Mouse (Mus musculus): ENCODE measurements around the gene Qrich2. TPM values are rescaled to one million over a fixed set of nuclear protein-coding genes. Genes with fewer than 3 reads are reported as not detected.
A peak's percentile ranks its signal among the peaks of the same experiment; 100 is the strongest.

Gene Qrich2
- total and polyA plus RNA-seq, 3 experiments, result 0.11 TPM; not detected in 2

GRCm38 (mm10) chr11:116437541-116437940 is 28.5 kb downstream of the Qrich2 start:
- peaks cover 14 to 38% of the 10 kb centered on the region in 2 experiments for H3K4me1 ChIP-seq (ENCODE audit: control insufficient read depth in 1 of 2, insufficient read depth in 2 of 2, low read length in 2 of 2)
- TF ChIP-seq MAZ (IDR thresholded peaks at IDR 0.05; ENCODE audit: low read depth, low read length) (no peak), RAD21 (IDR thresholded peaks at IDR 0.05; ENCODE audit: low read depth, low read length) (no peak), TBP (IDR thresholded peaks at IDR 0.05; ENCODE audit: low read depth, low read length) (no peak), ETS1 (IDR thresholded peaks at IDR 0.05; ENCODE audit: low read depth, low read length) (no peak), EP300 (IDR thresholded peaks at IDR 0.05; ENCODE audit: low read depth in 1 of 2, low read length in 2 of 2) (no peak), E2F4 (IDR thresholded peaks at IDR 0.05; ENCODE audit: borderline replicate concordance, low read depth, low read length) (no peak), ZMIZ1 (IDR thresholded peaks at IDR 0.05; ENCODE audit: low read depth, low read length) (no peak)
- peak overlapping the region; percentile 91; the same call in 1 of the 2 replicates for H3K9ac ChIP-seq (ENCODE audit: control insufficient read depth, low read depth, low read length, poor library complexity, severe bottlenecking)
- DNase-seq (ENCODE audit: low read depth, low spot score), result no peak
- H3K27ac ChIP-seq (ENCODE audit: control insufficient read depth, low read depth, low read length), result peak overlapping the region; percentile 97
- H3K36me3 ChIP-seq (ENCODE audit: control insufficient read depth in 1 of 2, insufficient read depth in 2 of 2, low read length in 2 of 2), result peaks cover 0 to 27% of the 10 kb centered on the region in 2 experiments; a peak in 3 of 4 replicates
- no peak overlapping the region; a peak in 1 of 4 replicates for H3K4me3 ChIP-seq (ENCODE audit: control insufficient read depth in 1 of 2, insufficient read depth in 1 of 2, low read depth in 2 of 2, low read length in 2 of 2)
- no peaks in the 10 kb centered on the region for H3K9me3 ChIP-seq (replicated peaks; ENCODE audit: insufficient read depth, low read length)
- H3K27me3 ChIP-seq (ENCODE audit: control insufficient read depth in 1 of 2, insufficient read depth in 2 of 2, low read length in 2 of 2), result no peaks in the 10 kb centered on the region
- H3K79me2 ChIP-seq (ENCODE audit: control insufficient read depth, insufficient read depth, low read length, poor library complexity), result peaks cover 10% of the 10 kb centered on the region

GRCm38 (mm10) chr11:116436725-116437331 is 29.2 kb downstream of the Qrich2 start:
- Histone ChIP-seq H3K4me1 (ENCODE audit: control insufficient read depth in 1 of 2, insufficient read depth in 2 of 2, low read length in 2 of 2) (peaks cover 14 to 38% of the 10 kb centered on the region in 2 experiments), H3K4me3 (ENCODE audit: control insufficient read depth in 1 of 2, insufficient read depth in 1 of 2, low read depth in 2 of 2, low read length in 2 of 2) (peak overlapping the region; percentile 30; a peak in 3 of 4 replicates)
- peak; percentile 87 for DNase-seq (ENCODE audit: low read depth, low spot score)
- TF ChIP-seq UBTF (IDR thresholded peaks at IDR 0.05; ENCODE audit: borderline replicate concordance, insufficient read depth, low read depth, low read length), result no peak
- no peak for TF ChIP-seq E2F4 (IDR thresholded peaks at IDR 0.05; ENCODE audit: borderline replicate concordance, low read depth, low read length)
- no peak for TF ChIP-seq GATA1 (IDR thresholded peaks at IDR 0.05; ENCODE audit: low read depth, low read length)
- peak in 1 of 2 experiments; percentile 46; a peak in 1 of 4 replicates for TF ChIP-seq POLR2A (IDR thresholded peaks at IDR 0.05; ENCODE audit: control insufficient read depth in 1 of 2, insufficient read depth in 1 of 2, low read depth in 1 of 2, low read length in 2 of 2, poor library complexity in 1 of 2)
- TF ChIP-seq ZC3H11A (IDR thresholded peaks at IDR 0.05; ENCODE audit: low read depth, low read length), result no peak
- TF ChIP-seq RAD21 (IDR thresholded peaks at IDR 0.05; ENCODE audit: low read depth, low read length), result no peak
- TF ChIP-seq NELFE (IDR thresholded peaks at IDR 0.05; ENCODE audit: low read depth, low read length), result peak; percentile 15
- no peak for TF ChIP-seq MYB (IDR thresholded peaks at IDR 0.05; ENCODE audit: low read depth, low read length)
- TF ChIP-seq MAX (IDR thresholded peaks at IDR 0.05; ENCODE audit: low read length), result no peak
- no peak for TF ChIP-seq KAT2A (conservative IDR thresholded peaks at IDR 0.05; ENCODE audit: low read depth, low read length)
- TF ChIP-seq GABPA (IDR thresholded peaks at IDR 0.05; ENCODE audit: low read depth, low read length), result no peak
- no peak for TF ChIP-seq MAFK (IDR thresholded peaks at IDR 0.05; ENCODE audit: borderline replicate concordance, low read depth, low read length)
- TF ChIP-seq USF2 (IDR thresholded peaks at IDR 0.05; ENCODE audit: borderline replicate concordance in 1 of 2, insufficient read depth in 1 of 2, low read depth in 1 of 2, low read length in 2 of 2), result no peak
- no peak; a peak in 1 of 4 replicates for TF ChIP-seq EP300 (IDR thresholded peaks at IDR 0.05; ENCODE audit: low read depth in 1 of 2, low read length in 2 of 2)
- no peak for TF ChIP-seq POLR2AphosphoS5 (IDR thresholded peaks at IDR 0.05; ENCODE audit: borderline replicate concordance, low read depth, low read length)
- no peak for TF ChIP-seq SMC3 (IDR thresholded peaks at IDR 0.05; ENCODE audit: low read depth, low read length)
- no peak for TF ChIP-seq TBP (IDR thresholded peaks at IDR 0.05; ENCODE audit: low read depth, low read length)
- TF ChIP-seq ETS1 (IDR thresholded peaks at IDR 0.05; ENCODE audit: low read depth, low read length), result peak; percentile 48; the same call in 1 of the 2 replicates
- no peak for TF ChIP-seq MYC (IDR thresholded peaks at IDR 0.05; ENCODE audit: low read depth, low read length)
- peak; percentile 58; the same call in 1 of the 2 replicates for TF ChIP-seq RCOR1 (IDR thresholded peaks at IDR 0.05; ENCODE audit: low read depth, low read length)
- TF ChIP-seq POLR2AphosphoS2 (IDR thresholded peaks at IDR 0.05; ENCODE audit: low read length), result no peak
- peak; percentile 39; the same call in 1 of the 2 replicates for TF ChIP-seq ZMIZ1 (IDR thresholded peaks at IDR 0.05; ENCODE audit: low read depth, low read length)
- TF ChIP-seq CHD2 (IDR thresholded peaks at IDR 0.05; ENCODE audit: low read length), result peak; percentile 30; the same call in 1 of the 2 replicates
- TF ChIP-seq SIN3A (IDR thresholded peaks at IDR 0.05; ENCODE audit: low read length), result peak; percentile 72
- TF ChIP-seq TCF12 (IDR thresholded peaks at IDR 0.05; ENCODE audit: low read depth, low read length), result peak; percentile 26; the same call in 1 of the 2 replicates
- TF ChIP-seq CHD1 (IDR thresholded peaks at IDR 0.05; ENCODE audit: low read depth, low read length), result peak; percentile 38; the same call in 1 of the 2 replicates
- TF ChIP-seq ZKSCAN1 (IDR thresholded peaks at IDR 0.05; ENCODE audit: low read depth, low read length), result no peak
- TF ChIP-seq HCFC1 (IDR thresholded peaks at IDR 0.05; ENCODE audit: low read depth, low read length), result no peak

More at GRCm38 (mm10) chr11:116436725-116437331, 29.2 kb downstream of the Qrich2 start:
- Histone ChIP-seq H3K27ac (ENCODE audit: control insufficient read depth, low read depth, low read length) (peak overlapping the region; percentile 97), H3K79me2 (ENCODE audit: control insufficient read depth, insufficient read depth, low read length, poor library complexity) (peaks cover 10% of the 10 kb centered on the region), H3K9me3 (replicated peaks; ENCODE audit: insufficient read depth, low read length) (no peaks in the 10 kb centered on the region), H3K36me3 (ENCODE audit: control insufficient read depth in 1 of 2, insufficient read depth in 2 of 2, low read length in 2 of 2) (peaks cover 0 to 29% of the 10 kb centered on the region in 2 experiments; a peak in 3 of 4 replicates), H3K9ac (ENCODE audit: control insufficient read depth, low read depth, low read length, poor library complexity, severe bottlenecking) (peak overlapping the region; percentile 91), H3K27me3 (ENCODE audit: control insufficient read depth in 1 of 2, insufficient read depth in 2 of 2, low read length in 2 of 2) (no peaks in the 10 kb centered on the region)

All from MEL (cell line).